10 mouse cellular contexts compared by ENCODE assay signal in the genomic region with DNA sequence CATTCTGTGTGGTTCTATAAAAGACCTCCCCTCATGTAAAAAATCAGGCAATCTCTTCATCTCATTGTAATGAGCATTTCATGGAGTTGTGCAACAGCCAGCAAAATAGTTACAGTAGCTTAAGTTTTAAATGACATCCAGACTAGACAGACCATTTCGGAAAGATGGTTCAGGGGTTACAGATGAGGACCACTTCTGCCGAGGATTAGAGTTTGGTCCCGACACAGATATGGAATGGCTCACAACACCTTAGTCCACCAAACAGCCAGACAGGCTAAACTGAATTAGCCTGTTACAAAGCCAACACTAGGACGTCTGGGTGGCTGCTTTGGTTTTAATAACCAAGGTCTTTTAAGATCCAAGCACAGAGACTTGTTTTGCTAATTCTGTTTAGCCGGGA.
"Had no signal": no experiment of that assay in that cellular context is flagged by ENCODE, and none has a peak within 500 bp of the region (broad histone marks: within the 10 kb centered on the region; RNA-seq: fewer than 3 reads in every experiment).

No protein-coding gene starts in this region.

- H3K4me1 ChIP-seq: stomach, embryonic 15.5 days had no signal

- DNase-seq: lung, adult 18-20 months; right cerebral cortex, postnatal 14 days; thymus, adult 18-20 months had no signal

- H3K27me3 ChIP-seq: neural tube, embryonic 13.5 days; neural tube, embryonic 15.5 days; stomach, embryonic 15.5 days had no signal

- H3K4me3 ChIP-seq: midbrain, embryonic 10.5 days; myocyte; neural tube, embryonic 13.5 days; neural tube, embryonic 15.5 days; stomach, embryonic 15.5 days had no signal

- H3K36me3 ChIP-seq: midbrain, embryonic 10.5 days; neural tube, embryonic 13.5 days; neural tube, embryonic 15.5 days; stomach, embryonic 15.5 days had no signal

- H3K27ac ChIP-seq: liver, embryonic 14.5 days; midbrain, embryonic 10.5 days; neural tube, embryonic 13.5 days; neural tube, embryonic 15.5 days; stomach, embryonic 15.5 days; stomach, postnatal 0 days had no signal

- H3K9me3 ChIP-seq: midbrain, embryonic 10.5 days; neural tube, embryonic 13.5 days; neural tube, embryonic 15.5 days; stomach, embryonic 15.5 days had no signal
